Mouse (Mus musculus) cerebellum, adult 9-11 months (tissue): ENCODE measurements at regions not wholly inside any gene's neighbourhood (a gene's known extent, or its start where the extent isn't known, plus 50 kb on each side); places are given as distances from the start of the nearest gene placed in this dataset.

Source experiments
- DNase-seq: peaks from one replicate; pipeline ENCODE4 v3.0.0; 2022

DNA sequence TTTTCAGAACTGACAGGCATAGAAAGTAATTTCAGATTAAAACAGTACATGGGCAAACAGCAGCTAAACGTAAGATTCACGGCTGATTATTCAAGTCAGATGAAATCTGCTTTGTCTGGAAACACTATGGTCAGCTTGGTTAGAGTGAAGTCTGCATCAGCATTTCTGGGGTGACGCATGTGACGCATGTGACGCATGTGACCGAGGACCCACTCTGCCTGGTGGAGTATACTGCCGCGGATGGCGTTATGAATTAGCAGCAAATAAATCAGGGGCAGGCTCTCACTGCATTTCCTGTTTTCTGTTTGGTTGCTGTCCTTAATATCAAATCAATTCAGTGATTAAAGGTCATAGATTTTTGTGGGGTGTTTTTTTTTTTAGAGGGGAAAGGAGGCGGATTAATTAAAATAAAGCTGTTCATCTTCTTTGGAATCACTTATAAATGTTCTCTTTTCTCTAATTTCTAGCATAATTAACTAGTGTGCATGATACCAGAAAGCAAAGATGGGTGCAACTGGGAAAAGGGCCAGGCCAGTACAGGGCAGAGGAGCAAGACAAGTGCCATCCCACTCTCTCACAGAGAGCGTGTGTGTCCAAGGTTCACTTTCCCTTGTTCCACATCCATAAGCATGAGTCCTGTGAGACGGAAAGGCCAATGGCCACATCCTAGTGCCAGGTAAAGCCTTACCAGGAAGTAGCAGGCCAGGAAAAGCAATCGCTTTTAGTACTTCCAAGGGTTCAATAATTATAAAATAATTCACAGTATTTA lies 285.7 kb upstream of the Smim15 start:
- no peak for DNase-seq

GRCm38 (mm10) chr13:107752745-107753144 lies 291.5 kb upstream of the Smim15 start:
- no peak for DNase-seq

DNA sequence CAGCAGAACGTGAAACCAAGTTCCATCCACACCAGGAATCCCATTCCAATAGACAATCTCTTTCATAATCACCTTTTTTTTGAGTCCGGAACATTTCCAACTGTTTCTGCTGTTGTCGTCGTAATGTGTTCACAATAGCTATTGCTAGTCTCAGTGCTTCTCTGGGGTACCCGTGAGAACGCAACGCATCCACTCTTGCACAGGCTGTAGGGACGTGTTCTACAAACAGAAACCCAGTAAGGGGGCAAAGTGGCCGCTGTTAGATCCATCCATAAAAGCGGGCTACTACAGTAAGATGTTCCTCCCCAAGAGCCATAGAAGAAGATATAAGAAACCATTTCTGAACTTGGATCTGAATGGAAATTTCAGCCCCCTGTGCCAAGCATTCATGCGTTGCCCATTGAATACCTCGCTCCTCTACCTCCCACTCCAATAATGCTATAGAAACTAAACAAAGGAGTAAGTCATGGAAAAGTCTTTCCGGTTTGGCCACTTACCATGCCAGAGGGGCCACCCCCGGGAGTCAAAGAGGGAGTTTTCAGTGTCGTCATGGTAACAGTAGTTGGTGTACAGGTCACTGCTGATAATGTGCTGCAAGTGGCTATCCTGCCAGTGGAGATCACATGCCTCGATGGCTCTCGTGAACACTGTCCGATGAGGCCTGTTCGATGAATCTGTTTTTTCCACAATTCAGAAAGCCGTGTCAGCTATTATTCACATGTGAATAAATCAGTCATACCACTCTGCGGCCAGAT lies 300.6 kb upstream of the Smim15 start:
- DNase-seq: no peak

- no peak for DNase-seq
Measured at GRCm38 (mm10) chr13:107736581-107736980, 307.7 kb upstream of the Smim15 start.

- no peak for DNase-seq
Measured at GRCm38 (mm10) chr13:107734161-107734905, 309.9 kb upstream of the Smim15 start.

DNA sequence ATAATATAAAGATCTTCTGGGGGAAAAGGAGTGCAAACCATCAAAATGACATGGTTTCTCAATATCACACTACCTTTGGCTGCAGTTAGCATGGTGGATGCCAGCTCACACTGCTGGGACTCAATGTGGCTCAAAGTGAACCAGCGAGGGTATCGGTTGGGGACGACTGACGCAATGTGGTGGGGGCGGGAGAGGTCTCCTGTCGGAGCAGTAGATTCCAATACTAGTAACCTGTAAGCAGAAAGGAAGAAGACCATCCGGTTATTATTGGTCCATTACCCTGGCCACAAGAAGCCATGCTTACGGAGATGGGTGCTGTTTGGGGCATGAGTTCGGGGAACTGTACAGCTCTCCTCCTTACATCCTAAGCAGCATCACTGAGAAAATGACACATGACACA lies 313.3 kb upstream of the Smim15 start:
- no peak for DNase-seq

GRCm38 (mm10) chr13:107726491-107726890 lies 317.8 kb upstream of the Smim15 start:
- DNase-seq: no peak

DNA sequence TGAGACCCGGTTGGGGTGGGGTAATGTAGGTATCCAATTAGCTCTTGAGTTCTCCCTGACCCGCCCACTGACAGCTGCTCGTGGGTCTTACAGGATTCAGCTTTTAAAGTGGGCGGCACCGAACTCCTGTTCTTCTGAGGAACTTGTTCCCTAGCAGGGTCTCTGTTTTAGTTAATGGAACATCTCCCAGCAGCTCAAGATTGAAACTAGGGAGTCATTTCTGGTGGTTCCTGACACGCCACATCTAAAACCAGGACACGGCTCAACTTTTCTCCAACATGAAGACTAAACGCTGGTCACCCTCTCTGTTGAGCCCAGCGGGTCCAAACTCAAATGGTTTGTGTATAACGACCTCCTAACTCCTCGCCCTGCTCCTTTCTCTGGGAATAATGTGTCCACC lies 322.3 kb upstream of the Smim15 start:
- no peak for DNase-seq

DNA sequence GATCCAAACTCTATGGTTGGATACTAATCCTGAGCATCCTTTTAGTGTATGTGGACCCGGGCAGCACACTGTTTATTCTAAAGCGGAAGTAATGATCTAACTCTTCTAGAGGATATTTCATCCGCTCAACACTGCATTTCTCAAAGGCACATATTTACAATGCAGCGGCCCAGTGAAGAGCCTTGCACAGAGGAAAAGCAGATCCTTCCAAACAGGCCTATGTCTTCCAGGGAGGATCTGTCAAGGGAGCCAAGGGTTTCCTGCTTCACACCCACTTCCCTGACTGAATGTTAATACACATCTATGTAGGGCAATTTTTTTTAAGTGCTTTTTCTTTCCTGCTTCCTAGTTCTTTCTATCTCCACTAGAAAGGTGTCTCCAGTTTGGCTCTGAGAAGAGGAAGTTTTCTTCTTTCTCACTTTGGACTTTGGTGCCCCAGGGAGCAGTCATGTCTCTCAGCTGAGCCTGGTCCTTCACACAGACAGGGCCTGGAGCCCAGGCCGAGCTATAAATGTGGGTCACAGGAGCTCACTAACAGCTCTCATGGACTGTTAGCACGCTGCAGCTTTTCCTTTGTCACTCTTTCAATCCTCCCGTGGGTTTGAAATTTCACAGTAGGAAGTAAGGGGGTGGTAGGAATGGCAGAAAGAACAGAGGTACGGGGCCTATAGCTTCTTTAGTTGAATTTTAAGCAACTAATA lies 323.2 kb upstream of the Smim15 start:
- no peak for DNase-seq

- DNase-seq: no peak
Measured at GRCm38 (mm10) chr13:107718973-107719620, 325.1 kb upstream of the Smim15 start.

DNA sequence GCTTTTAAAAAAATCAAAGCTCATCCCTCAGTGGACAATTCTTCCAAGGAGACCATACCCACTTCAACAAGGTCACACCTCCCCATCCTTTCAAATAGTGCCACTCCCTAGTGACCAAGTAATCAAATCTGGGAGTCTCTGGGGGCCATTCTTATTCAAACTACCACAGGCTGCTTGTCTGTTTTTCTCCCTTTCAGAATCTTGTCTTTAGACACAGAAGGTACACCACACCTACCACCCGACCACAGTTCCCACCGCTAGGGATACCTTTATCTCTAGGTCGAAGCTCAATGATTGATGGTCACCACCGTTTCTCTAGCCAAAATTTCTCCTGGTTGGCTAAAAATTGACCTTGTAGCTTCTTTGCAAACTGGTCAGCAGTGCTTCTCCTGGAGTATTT lies 328.6 kb upstream of the Smim15 start:
- no peak for DNase-seq

GRCm38 (mm10) chr13:107714001-107714400 lies 330.2 kb upstream of the Smim15 start:
- DNase-seq: no peak

DNA sequence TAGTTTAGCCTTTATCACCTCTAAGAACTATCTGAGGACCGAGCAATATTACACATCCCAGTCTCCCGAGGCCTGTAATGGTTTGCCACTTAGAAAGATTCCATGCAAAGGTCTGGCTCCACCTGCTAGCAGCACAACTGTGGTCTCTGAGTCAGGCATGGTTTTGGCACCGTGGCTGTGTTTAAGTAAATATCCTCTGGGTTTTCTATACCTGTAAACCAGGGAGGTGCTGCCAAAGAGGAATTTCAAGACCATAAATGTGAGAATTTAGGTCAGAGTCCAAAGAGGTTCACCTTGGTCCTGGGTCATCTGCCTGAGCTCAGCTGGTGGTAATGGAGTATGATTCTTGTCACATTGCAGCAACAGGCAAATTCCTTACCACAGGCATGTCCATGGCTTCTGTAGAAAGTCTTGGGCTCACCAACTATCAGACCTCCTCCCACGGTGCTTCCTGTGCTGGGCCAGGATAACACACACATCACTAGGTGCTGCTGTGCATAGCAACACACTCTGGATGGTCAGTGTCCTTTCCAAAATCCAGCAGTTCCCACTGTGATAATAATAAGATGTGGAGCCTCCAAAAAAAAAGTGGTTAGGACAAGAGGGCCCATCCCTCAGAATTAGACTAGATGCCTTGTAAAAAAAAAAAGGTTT lies 332.8 kb upstream of the Smim15 start:
- no peak for DNase-seq

- no peak for DNase-seq
Measured at GRCm38 (mm10) chr13:107710368-107710767, 333.9 kb upstream of the Smim15 start.

DNA sequence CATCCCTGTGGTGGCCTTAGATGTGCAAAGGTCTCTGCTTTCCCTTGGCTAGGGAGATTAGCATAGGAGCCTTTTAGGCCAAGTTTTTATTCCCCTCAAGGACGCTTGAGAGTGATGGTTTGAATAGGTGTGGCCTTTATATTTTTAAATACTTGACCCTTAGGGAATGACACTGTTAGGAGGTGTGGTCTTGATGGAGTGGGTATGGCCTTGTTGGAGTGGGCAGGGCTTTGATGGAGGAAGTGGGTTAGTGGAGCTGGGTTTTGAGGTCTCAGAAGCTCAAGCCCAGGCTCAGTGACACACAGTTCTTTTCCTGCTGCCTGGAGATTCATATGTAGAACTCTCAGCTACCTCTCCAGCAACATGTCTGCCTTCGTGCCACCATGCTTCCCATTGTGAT lies 334.4 kb upstream of the Smim15 start:
- DNase-seq: no peak

- no peak for DNase-seq
Measured at GRCm38 (mm10) chr13:107703736-107704135, 340.5 kb upstream of the Smim15 start.

DNA sequence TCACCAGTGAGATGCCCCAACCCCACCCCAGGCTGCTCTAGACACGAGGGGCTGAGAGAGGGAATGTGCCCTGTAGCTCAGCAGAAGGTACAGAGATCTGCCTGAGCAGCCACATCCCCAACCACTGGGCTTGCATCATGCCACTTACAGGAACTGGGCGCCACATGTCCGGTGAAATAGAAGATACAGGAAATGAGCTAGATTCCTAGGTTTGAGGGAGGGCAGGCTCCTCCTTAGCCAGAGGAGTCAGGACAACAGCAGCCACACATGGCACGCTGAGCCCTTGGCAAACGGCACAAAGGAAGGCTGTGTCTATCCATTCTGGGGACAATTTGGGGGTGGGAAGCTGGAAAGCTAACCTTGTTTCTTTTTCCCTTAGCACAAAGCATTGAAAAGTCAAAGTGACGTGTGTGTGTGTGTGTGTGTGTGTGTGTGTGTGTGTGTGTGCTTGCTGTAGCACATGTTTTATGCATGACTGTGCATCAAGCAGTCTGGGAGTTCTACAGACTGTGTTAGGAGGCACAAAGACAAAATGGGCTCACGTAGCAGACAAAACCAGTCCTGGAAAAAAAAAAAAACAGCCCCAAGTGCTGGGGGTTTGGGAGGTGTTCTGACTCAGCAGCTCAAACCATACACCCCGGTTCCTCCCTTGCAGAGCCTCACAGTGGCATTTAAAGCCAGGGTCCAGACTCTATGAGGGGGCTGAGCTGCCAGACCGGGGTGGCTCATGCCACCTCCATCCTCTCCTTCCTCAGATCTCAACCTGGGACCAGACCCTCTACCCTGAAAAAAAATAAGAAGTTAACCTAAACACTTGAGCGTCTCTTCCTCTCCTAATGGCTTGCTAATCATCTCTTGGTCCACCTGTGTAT lies 343.7 kb upstream of the Smim15 start:
- DNase-seq: peak; percentile 17

GRCm38 (mm10) chr13:107699251-107699650 lies 345.0 kb upstream of the Smim15 start:
- no peak for DNase-seq

DNA sequence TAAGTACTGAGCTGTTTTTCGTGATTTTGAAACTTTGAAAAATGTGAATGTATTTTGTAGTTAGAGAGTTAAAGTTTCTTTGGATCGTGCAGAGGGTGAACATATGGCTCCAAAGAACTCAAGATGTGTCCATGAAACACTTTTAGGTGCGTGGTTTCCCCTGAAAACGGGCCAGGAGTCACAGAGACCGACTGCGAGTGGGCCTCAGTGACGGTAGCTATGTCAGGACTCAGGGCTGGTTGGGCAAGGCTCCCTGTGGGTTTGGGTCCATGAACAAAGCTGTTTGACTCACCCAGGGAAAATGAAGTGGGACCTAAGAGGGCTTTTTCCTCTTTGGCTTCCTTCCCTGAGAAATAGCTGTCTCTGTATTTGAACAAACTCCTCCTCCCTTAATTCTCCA lies 345.9 kb upstream of the Smim15 start:
- DNase-seq: no peak

GRCm38 (mm10) chr13:107692123-107692830 lies 352.0 kb upstream of the Smim15 start:
- no peak for DNase-seq
